Mouse (Mus musculus) urinary bladder, adult 18-20 months (tissue): Measurements from ENCODE around the gene Sptbn4.

Experiments
- DNase-seq, 2 experiments: peaks; one replicate each; pipeline ENCODE4 v3.0.0; 2022; ENCODE audit warnings: low spot score in 2 of 2, mixed read lengths in 2 of 2

Sptbn4 gene

GRCm38 (mm10) chr7:27474490-27474954 is 27.0 kb upstream of the Sptbn4 start:
- peak; percentile 92 to 98 for DNase-seq

GRCm38 (mm10) chr7:27473835-27474489 is 26.5 kb upstream of the Sptbn4 start:
- no peak for DNase-seq

GRCm38 (mm10) chr7:27473156-27473834 is 25.8 kb upstream of the Sptbn4 start, which contains the start of gene Sertad3:
TSS of gene Sertad3 (plus strand) at chr7:27473768.
- peak; percentile 97 to 100 for DNase-seq

- DNase-seq = peak in 1 of 2 experiments; percentile 24
These were observed 25.1 kb upstream of the Sptbn4 start for GRCm38 (mm10) chr7:27472596-27472995.

GRCm38 (mm10) chr7:27471390-27472120 is 24.1 kb upstream of the Sptbn4 start:
- no peak for DNase-seq

GRCm38 (mm10) chr7:27467648-27468047 is 20.2 kb upstream of the Sptbn4 start:
- DNase-seq = no peak

GRCm38 (mm10) chr7:27460477-27460876 is 13.0 kb upstream of the Sptbn4 start:
- no peak for DNase-seq

- no peak for DNase-seq
These were observed 12.2 kb upstream of the Sptbn4 start for GRCm38 (mm10) chr7:27459640-27460039.

GRCm38 (mm10) chr7:27458614-27459013 is 11.1 kb upstream of the Sptbn4 start:
- DNase-seq = no peak

- DNase-seq = no peak
These were observed 7.8 kb upstream of the Sptbn4 start for GRCm38 (mm10) chr7:27455273-27455672.

- no peak for DNase-seq
These were observed 7.1 kb upstream of the Sptbn4 start for GRCm38 (mm10) chr7:27454461-27455121.

GRCm38 (mm10) chr7:27452206-27452770 is 4.8 kb upstream of the Sptbn4 start:
- DNase-seq = no peak

GRCm38 (mm10) chr7:27451359-27451758 is 3.9 kb upstream of the Sptbn4 start:
- no peak for DNase-seq

GRCm38 (mm10) chr7:27449256-27449862 is 1.9 kb upstream of the Sptbn4 start:
- DNase-seq = peak; percentile 36 to 66

GRCm38 (mm10) chr7:27448421-27449206 is 1.1 kb upstream of the Sptbn4 start:
- peak in 1 of 2 experiments; percentile 18 for DNase-seq

GRCm38 (mm10) chr7:27446521-27447418 is 716 bp downstream of the Sptbn4 start:
- no peak for DNase-seq

- DNase-seq = no peak
These were observed 1.4 kb downstream of the Sptbn4 start for GRCm38 (mm10) chr7:27446051-27446450.

GRCm38 (mm10) chr7:27440014-27440413 is 7.5 kb downstream of the Sptbn4 start:
- DNase-seq = no peak

- DNase-seq = no peak
These were observed 9.9 kb downstream of the Sptbn4 start for GRCm38 (mm10) chr7:27437544-27437943.
